ENCODE assay signal across 16 mouse cellular contexts in the genomic region with DNA sequence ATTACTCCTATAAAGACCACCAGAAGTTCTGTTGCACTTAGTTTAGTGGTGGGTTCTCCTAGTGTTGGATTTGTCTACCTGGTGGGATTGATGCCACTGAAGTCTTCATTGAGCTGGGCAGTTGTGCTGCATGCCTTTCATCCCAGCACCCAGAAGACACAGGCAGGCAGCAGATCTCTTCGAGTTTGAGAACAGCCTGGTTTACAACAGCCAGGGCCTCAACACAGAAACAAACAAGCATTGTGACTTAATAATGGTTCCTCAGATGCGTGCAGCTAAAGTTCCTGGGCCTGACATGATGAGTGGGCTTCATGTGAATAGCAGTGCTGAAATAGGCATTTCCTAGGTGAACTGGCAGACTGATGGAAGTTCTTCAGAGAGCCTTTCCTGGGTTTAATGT.
"Had no signal": no experiment of that assay in that cellular context is flagged by ENCODE, and none has a peak within 500 bp of the region (broad histone marks: within the 10 kb centered on the region; RNA-seq: fewer than 3 reads in every experiment).

No protein-coding gene starts in this region.

- H3K9ac ChIP-seq: liver, embryonic 13.5 days; liver, embryonic 15.5 days; liver, postnatal 0 days; lung, embryonic 15.5 days; midbrain, embryonic 13.5 days; neural tube, embryonic 12.5 days; stomach, embryonic 15.5 days had no signal

- H3K27ac ChIP-seq: liver, embryonic 13.5 days; liver, embryonic 15.5 days; lung, embryonic 15.5 days; midbrain, embryonic 10.5 days; midbrain, embryonic 13.5 days; neural tube, embryonic 12.5 days; stomach, embryonic 15.5 days; stomach, postnatal 0 days had no signal

- H3K4me1 ChIP-seq: lung, embryonic 15.5 days; midbrain, embryonic 10.5 days; neural tube, embryonic 12.5 days; stomach, embryonic 15.5 days had no signal

- DNase-seq: liver, embryonic 13.5 days; liver, postnatal 0 days; lung, adult 2 months; lung, postnatal 14 days; lung, postnatal 36 days; right cerebral cortex, postnatal 14 days; thymus, adult 2 months; thymus, postnatal 25 days; thymus, postnatal 4 days had no signal

- H3K27me3 ChIP-seq: liver, embryonic 13.5 days; liver, embryonic 15.5 days; lung, embryonic 15.5 days; midbrain, embryonic 13.5 days; neural tube, embryonic 12.5 days; stomach, embryonic 15.5 days had no signal

- H3K4me3 ChIP-seq: liver, embryonic 13.5 days; liver, embryonic 15.5 days; lung, embryonic 15.5 days; midbrain, embryonic 10.5 days; midbrain, embryonic 13.5 days; neural tube, embryonic 12.5 days; stomach, embryonic 15.5 days had no signal

- H3K9me3 ChIP-seq: liver, embryonic 13.5 days; liver, embryonic 15.5 days; lung, embryonic 15.5 days; midbrain, embryonic 10.5 days; midbrain, embryonic 13.5 days; neural tube, embryonic 12.5 days; stomach, embryonic 15.5 days had no signal
